Mouse (Mus musculus) ES-Bruce4 (cell line): Measurements from ENCODE around the gene Hivep3.

ENCODE experiments used
- CTCF ChIP-seq: IDR thresholded peaks from one replicate; pipeline ENCODE4 v1.8.1; 2011; ENCODE audit warnings: low read depth, low read length
- EP300 ChIP-seq: IDR thresholded peaks from 2 replicates; pipeline ENCODE4 v1.6.1; 2011; ENCODE audit warnings: low read depth, low read length; ENCODE audit not compliant: insufficient read depth

GRCm38 (mm10) chr4:119966105-119967072 lies 232.8 kb downstream of the Hivep3 start:
- no peak for TF ChIP-seq CTCF
- no peak for TF ChIP-seq EP300
